Mouse (Mus musculus) lung, postnatal 25 days (tissue): ENCODE results near the gene Zfp940.
"Not testable (repeated sequence)": the region's sequence is repeated elsewhere in the genome, so short reads cannot be mapped to it uniquely, and the experiment has no call there.

ENCODE experiments used
- DNase-seq: peaks from one replicate; pipeline ENCODE4 v3.0.0; 2022; ENCODE audit warnings: low spot score

The Zfp940 gene

DNA sequence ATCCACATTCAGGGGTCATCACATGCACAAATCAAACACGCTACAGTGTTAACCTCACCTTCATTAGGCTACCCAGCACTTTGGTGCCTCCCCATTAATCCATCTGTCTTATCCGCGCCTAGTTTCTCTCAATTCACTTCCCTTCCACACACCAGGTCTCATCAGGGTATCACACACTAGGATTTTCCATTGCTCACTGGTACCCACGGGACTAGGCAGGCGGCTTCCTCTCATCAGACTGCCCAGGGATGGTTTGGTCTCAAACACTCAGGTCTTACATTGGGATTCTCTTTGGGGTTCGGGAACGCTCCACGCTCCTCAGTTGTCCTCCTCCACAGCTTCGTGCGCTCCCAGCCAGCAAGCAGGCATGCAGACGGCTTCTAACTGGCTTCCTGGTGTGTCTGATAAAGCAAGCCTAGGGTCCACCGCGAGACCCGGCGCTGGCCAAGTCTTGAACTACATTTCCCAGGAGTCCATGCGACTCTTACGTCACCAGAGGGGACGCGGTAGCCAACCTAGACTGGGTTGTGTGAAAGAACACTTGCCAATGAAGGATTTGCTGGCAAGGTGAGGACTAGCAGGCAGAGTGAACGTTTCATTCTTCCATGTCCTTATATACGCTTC, at the start of gene Zfp940:
Zfp940 (minus strand) TSS at position 451 of the 624 bp plus-strand sequence.
- peak; percentile 86 for DNase-seq

DNA sequence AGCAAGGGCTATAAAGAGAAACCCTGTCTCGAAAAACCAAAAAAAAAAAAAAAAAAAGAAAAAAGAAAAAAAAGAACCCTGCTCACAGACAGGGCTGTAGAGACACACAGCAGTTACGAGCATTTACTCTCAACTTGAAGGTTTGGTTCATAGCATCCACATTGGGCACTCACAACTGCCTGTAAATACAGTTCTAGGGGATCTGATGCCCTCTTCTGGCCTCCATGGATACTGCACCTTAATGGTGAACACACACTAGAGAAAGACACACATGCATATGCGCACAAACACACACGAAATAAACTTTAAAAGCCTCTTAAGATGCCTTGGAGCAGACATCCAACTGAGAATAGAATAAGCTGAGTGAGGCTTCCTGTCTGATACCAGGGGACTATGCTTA, 44.9 kb upstream of the Zfp940 start:
- no peak for DNase-seq

DNA sequence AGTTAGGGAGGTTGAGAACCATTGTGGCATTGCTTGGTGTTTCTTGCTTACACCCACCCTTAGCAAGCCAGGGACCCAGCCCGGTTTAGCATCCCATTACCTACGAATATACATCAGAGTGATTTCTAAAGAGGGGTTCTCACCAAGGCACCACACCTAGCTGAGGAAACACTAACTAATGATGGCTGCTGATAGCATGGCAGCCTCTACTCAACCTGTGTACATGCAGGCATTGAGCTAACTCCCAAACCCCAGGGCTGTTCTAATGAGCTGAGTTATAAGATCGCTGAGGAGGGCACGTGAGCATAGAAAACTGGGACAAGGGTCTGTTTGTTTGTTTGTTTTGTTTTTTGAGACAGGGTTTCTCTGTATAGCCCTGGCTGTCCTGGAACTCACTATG, 39.3 kb upstream of the Zfp940 start:
- DNase-seq: no peak

DNA sequence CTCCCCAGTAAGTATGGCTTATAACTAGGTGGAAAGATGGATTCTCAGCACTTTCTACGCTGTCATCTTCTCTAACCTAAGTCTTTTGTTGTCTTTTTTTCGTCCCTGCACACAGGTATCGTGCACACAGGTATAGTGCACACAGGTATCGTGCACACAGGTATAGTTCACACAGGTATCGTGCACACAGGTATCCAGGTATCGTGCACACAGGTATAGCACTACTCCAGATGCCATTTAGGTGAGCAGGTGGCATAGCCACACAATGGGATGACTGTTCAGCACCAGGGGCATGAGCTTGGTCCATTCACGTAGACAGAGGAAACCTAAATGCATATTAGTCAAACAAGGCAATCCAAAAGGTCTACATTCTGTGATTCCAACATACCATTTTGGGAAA, 37.0 kb upstream of the Zfp940 start:
- no peak for DNase-seq

DNA sequence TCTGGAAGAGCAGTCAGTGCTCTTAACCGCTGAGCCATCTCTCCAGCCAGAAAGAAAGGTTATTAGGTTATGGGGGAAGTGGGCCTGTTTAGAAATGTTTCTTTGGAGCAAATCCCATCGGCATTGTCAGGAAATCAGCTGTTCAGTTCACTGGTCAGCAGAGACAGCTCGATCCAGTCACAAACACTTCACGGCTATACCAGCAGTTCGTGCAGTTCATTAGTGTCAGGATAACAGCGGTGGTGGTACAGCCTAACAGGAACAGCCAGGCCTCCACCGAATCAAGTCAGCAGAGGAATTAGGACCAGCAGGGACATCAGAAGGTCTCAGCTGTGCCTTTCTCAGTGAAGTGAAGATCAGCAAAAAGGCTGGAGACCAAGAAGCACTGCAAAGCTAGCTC, 27.4 kb upstream of the Zfp940 start:
- DNase-seq: no peak

DNA sequence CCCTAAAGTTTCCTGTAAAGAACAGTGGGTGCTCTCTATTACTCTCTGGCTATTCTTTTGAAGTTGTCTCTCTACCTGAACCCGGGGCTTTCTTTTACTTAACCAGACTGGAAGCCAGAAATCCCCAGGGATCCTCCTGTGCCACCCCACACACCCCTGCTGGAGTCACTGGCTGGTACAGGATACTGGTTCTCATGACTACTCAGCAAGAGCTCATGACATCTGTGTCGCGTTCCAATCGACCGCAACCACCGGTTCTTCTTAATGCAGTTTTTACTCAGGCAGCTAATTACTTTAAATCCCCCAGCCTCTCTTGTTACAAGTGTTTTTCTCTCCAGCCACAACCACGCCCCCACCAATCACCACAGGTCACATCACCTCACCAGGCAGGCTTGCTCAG, 26.6 kb upstream of the Zfp940 start:
- DNase-seq: no peak

DNA sequence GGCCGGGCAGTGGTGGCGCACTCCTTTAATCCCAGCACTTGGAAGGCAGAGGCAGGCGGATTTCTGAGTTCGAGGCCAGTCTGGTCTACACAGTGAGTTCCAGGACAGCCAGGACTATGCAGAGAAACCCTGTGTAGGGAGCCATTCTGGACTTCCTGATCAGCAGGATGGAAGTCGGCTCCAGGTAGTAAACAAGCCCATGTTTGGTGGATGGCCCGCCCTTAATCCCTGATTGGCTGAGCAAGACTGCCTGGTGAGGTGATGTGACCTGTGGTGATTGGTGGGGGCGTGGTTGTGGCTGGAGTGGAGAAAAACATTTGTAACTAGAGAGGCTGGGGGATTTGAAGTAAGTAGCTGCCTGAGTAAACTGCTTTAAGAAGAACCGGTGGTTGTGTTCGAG, 24.1 kb upstream of the Zfp940 start:
- not testable (repeated sequence) for DNase-seq

DNA sequence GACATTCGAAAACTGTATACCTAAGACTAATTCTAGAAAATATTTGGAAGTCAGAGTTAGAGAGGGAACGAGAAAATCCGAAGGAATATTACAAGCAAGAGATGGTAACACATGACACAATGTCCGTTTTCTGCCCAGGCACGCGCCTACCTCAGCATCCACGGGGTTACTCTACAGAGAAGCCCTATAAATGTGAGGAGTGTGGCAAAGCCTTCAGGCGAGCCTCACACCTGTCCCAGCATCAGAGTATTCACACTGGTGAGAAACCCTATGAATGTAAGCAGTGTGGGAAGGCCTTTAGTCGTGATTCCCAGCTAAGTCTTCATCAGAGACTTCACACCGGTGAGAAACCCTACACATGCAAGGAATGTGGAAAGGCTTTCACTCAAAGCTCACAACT, 20.8 kb upstream of the Zfp940 start:
- no peak for DNase-seq

DNA sequence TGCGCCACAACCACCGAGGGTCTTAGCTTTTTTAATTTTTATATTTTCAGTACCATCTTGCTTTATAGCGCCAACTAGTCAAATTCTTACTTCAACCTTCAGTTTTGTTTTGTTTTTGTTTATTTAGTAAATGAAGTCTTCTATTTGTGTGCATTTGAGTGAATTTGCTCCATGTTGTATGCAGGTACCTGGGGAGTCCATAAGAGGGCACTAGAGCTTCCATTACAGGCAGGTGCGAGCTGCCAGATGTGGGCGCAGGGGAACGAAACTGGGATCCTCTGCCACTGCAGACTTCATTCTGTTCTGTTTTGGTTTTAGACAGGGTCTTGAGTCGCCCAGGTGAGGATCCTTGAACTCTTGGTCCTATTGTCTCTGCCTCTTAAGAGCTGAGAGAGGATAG, 8.2 kb upstream of the Zfp940 start:
- no peak for DNase-seq

DNA sequence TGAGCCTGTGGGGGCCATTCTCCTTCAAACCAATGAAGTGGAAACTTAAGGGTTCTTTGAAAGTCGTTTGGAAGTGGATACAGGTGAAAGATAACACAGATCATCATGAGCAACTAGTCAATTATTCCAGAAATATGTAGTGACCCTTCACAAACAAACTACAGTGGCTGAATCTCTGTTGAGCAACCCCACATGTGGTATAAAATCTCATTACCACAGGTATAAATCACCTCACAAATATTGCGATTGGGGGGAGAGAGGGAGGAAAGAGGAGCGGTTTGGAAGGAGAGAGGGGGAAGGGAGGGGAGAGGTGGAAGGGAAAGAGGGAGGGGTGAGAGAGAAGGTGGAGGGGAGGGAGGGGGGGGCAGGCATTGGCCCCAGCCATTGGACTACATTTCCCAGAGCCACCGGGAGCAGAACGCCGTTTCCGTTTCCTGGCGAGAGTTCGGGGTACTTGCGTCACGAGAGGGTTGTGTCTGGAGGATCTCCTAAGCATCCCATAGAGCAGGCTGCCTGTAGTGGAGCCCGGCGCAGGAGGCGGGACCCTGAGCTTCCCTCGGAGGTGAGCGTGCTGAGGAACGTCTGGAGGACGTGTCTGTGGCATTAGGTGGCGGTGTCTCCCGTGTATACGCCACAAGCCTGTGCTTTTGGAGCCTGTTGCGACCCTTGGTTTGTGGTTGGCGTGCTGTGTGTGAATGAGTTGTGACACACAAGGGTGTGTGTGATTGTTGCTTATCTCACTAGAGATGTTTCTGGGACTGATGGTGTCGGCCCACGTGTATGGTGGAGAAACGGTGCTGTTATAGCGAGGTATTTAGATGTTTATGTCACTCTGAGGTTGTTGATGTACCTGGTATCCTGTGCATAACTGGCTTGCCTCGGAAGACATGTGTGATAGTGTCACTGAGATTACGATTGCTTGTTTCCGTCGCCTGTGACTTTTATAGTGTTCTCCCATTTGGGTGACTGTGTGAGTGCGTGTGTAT, 6.4 kb upstream of the Zfp940 start, which contains the start of gene Zfp420:
Zfp420 (plus strand) TSS at position 448 of the 986 bp plus-strand sequence.
- DNase-seq: peak; percentile 94

DNA sequence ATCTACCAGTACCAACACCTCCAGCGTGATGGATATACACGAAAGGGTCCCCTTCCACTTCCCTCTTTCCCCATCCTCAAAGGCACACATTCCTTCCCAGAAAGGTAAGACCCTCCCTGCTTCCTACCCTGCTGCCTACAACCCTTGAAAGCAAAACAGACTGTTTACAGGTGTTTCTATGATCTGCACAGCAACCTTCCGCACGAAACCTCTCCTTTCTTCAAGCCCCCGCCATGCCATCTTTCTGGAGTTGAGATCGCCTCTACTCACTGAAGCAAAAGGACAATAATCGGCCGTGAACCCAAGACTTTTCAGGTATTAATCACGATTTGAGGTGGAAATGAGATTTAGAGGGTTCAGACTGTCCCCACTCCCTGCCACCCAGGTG, 644 bp downstream of the Zfp940 start:
- DNase-seq: no peak

DNA sequence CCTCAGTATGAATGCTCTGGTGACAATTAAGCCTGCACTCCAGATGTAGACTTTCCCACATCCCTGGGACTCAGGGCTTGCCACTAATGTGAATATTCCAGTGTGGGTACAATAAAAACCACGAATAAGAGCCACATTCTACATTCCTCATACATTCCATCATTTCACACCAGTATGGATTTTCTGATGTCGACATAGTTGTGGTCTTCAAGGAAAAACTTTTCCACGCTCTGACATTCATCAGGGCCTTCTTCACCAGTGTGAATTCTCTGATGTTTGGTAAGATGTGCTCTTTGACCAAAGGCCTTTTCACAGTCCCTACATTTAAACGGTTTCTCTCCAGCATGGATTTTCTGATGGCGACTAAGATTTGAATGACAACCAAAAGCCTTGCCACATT, 8.9 kb downstream of the Zfp940 start:
- no peak for DNase-seq

DNA sequence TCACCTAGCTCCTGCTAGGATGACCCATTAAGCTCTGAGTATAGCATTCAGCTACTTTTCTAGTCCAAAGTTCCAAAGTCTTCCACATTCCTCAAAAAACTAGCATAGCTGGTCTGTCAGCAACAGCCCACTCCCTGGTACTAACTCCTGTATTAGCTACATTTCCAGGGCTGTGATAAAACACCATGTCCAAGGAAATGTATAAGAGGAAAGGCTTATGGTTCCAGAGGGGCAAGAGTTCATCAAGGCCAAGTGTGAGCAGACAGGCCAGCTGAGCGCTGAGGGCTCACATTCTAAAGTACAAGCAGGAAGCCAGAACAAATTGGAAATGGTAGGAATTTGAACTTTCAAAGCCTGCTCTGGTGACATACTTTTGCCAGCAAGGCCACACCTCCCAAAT, 11.4 kb downstream of the Zfp940 start:
- no peak for DNase-seq

DNA sequence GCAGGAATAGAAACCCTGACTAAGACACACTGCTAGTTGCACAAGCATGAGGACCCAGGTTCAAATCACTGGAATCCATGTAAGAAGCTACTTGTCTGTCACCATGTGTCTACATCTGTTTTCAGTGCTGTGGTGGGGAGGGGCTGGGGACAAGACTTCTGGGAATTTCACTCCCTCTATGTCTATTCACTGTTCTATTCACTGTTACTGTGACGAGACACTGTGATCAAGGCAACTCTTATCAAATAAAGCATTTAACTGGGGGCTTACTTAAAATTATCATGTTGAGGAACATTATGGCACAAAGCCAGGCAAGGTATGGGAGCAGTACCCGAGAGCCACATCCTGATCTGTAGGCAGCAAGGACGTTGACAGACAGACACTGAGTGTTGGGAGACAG, 14.2 kb downstream of the Zfp940 start:
- no peak for DNase-seq

DNA sequence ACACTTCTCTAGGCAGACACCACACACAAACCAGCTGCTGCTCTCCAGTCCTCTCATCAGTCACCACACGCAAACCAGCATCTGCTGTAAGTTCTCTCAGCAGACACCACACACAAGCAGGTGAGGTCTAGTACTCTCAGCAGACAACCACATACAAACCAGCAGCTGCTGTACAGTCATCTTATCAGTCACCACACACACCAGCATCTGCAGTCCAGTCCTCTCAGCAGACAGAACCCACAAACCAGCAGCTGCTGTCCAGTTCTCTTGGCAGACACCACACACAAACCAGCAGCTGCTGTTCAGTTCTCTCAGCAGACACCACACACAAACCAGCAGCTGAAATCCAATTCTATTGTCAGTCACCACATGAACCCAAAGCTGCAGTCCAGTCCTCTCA, 16.7 kb downstream of the Zfp940 start:
- no peak for DNase-seq

DNA sequence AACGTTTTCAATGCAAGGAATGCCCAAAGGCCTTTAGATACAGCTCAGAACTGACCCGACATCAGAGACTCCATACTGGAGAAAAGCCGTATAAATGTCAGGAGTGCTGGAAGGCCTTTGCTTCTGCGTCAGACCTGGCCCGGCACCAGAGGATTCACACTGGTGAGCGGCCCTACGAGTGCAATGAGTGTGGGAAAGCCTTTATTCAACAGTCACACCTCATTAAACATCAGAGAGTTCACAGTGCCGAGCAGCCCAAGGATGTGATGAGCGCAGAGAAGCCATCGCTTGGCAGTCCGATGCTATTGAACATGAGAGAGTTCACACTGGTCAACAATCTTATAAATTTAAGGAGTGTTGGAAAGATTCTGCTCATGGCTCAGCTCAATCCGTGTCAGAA, 23.7 kb downstream of the Zfp940 start:
- DNase-seq: no peak

DNA sequence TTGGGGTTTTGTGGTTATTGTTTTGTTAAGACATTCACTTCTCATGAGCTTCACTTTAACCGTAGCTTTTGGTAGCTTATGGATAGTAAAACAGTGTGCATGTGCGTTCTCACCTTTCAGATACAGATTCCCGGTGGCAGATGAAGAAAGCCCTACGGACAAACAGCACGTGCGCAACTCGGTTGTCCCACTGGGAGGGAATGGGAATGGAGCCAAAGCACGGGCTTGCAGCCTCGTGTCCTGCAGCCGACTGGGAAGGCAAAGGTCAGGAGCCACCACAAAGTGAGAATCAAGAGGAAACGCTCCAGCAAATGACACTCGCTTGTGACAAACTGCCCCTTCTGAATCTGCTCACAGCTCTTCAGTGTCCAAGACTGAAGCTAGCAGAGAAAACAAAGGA, 25.5 kb downstream of the Zfp940 start:
- no peak for DNase-seq

DNA sequence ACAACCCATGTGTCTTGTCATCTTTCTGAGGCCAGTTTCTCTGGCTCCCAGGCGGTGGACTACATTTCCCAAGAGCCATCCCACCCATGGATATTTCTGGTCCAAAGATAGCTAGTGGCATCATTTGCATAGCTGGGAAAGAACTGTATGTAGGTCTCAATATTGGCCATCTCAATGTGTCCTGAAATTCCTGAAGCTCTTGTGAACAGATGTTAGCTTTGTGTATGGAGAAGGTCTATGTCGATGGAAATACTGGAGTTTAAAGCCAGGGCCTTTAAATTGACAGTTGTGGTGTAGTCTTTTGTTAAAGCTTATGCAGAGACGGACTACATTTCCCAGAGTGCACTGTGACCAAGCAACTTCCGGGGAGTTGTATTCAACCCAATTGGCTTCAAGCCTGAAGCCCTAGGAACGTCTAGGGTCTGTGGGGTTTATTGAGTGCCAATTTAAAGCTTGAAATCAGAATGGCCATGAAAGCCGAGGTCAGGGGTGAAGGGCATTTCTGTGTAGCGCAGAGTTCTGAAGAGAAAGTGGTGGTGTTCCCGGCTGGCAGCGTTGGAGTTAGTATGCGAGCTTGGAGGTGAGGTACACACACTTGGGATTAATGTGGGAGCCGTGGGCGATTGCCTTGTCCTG, 34.7 kb downstream of the Zfp940 start:
- DNase-seq: peak; percentile 81

DNA sequence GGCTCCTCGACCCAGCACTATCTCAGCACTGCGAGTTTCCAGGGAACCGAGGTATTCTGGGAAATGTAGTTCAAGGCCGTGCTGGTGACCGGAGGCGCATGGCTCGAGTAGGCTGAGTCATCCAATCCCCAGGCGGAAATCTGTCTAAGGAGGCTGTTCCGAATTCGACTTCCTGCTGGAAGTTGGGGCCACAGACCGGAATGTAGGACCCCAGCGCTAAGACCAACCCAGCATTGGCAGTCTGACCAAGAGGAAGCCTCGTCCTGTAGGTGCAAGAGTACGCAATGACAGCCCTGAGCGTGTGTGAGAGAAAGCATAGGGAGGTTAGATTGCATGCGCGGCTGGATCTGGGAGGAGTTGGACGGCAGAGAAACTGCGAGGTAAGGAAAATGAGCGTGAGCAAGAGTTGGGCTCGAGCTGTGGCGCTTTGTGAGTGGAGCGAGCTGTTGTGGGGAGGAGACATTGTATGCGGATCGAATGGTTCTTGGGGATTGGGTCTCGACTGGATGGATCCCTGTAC, 37.5 kb downstream of the Zfp940 start, which contains the start of gene Zfp790:
Zfp790 (plus strand) TSS at position 205 of the 520 bp plus-strand sequence.
- DNase-seq: peak; percentile 95

DNA sequence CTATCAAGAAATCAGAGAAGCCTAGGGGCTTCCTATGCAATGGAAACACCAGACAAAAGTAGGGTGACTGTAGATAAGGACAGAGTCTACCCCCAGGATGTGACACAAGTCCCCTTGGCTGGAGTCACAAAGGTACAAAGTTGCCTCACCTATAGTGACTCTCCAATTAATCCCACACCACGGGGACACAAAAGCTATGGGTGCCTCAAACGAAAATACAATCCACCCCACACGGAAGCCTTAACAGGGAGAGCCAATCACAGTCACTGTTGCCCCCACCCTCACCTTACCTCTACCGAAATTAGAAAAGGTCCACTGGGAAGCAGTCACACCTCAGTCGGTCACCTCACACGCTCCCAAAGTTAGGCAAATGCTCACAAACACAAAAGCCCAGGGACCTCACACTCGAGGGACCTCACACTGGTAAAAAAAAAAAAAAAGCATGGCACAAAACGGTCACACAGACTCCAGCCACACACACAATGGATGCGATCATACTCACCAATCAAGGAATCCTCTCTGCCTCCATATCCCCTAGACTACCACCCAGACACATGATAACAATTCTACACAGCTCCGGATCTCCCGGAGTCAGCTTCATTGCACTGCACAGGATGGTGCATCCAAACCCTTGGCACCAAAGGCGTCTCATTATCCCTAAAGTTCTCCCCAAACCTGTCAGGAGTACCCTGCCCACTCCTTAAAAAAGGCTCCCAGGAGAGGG, 38.2 kb downstream of the Zfp940 start:
- DNase-seq: no peak

DNA sequence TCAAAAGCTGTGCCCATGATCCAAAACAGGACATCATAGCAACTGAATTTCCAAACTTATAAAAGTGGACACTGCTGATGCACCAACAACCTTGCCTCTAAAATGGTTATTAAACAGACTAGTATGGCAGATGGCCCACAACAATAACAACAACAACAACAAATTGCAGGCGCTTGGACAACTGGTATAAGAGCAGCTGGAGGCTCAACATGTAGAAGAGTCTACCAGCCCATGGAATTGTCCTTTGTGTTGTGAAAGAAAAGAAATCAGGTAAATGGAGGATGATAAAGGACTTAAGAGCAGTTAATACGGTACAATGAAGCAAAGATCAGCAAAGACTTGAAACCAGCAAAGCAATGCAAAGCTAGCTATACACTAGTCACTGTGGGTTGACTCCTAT, 39.1 kb downstream of the Zfp940 start:
- DNase-seq: no peak

DNA sequence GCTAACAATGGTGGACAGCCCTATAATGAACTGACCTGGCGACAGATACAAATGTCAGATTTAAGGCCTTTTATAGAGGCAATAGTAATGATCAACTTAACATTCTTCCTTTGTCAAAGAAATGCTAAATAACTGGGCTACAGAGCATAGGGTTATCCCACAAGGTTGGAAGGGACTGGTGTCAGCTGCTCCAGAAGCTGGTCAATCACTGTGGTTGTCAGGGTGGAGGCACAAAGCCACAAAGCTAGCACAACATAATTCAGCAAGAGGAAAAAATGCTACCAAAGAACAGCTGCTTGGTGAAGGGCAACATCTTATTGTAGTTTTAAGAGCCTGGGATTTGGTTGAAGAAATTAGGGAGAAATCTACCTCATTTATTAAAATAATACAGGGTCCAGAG, 41.2 kb downstream of the Zfp940 start:
- DNase-seq: no peak
